Mouse (Mus musculus) kidney, adult 2 months (tissue): ENCODE results near the gene Fxyd6.

Source experiments
- CTCF ChIP-seq: fragments of 200-500 bp; conservative IDR thresholded peaks from 2 replicates; pipeline ENCODE4 v1.5.1; 2011; ENCODE audit warnings: low read depth, mild to moderate bottlenecking, control low read depth, low read length, moderate library complexity, mixed read lengths; ENCODE audit not compliant: insufficient read depth, insufficient read length
- POLR2A ChIP-seq: fragments of 200-500 bp; IDR thresholded peaks from one replicate; pipeline ENCODE4 v1.6.1; 2011; ENCODE audit warnings: low read depth, low read length, control low read depth

GRCm38 (mm10) chr9:45402957-45403356, 33.0 kb downstream of the Fxyd6 start:
- TF ChIP-seq POLR2A (peak; percentile 90), CTCF (no peak)
